Mouse (Mus musculus) urinary bladder, adult 2 months (tissue): ENCODE measurements around the gene Gzf1. TPM values are rescaled to one million over a fixed set of nuclear protein-coding genes. Genes with fewer than 3 reads are reported as not detected.

Experiments
- DNase-seq: peaks from one replicate; pipeline ENCODE4 v3.0.0; 2022; ENCODE audit warnings: low spot score
- polyA plus RNA-seq: library from polyadenylated mRNA; depleted of rRNA; stranded (reverse); fragments of >200 nt; gene quantifications from 2 replicates; pipeline ENCODE4 v1.2.3, GENCODE M21; 2012; rRNA removed

Gzf1 gene
- polyA plus RNA-seq, 1 experiment = 11.2 TPM

DNA sequence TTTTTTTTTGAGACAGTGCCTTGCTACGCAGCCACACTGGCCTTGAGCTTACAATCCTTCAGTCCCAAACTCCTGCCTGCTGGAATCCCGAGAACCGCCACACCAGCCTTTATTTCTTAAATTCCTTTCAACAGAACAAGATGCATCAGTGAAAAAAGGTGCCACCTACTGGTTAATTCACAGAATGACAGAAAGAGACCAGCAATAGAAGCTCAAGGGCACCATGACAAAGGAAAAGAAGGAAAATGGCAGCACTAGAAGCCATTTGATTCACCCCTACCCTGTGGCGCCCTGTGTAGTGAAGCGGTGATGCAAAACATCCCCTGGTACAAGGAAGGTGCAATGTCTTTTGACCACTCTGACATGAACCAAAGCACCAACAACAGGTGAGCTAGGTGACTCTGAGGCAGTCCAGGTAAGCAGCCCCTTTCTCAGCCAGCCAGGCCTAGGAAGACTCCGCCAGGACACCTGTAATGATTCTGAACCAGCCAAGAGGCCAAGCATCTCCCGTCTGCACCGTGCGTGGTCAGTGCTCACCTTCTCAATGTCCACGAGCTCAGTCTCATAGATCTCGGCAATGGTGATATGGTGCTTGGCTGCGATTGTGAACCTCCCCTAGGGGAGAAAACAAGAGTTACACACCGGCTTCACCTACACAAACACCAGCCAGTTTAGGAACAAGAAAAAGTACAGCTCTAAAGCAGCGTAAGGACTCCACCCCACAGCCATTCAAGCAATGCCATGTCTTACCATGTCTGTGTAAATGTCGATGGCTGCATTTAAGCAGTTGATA is 25.8 kb downstream of the Gzf1 start:
- no peak for DNase-seq

DNA sequence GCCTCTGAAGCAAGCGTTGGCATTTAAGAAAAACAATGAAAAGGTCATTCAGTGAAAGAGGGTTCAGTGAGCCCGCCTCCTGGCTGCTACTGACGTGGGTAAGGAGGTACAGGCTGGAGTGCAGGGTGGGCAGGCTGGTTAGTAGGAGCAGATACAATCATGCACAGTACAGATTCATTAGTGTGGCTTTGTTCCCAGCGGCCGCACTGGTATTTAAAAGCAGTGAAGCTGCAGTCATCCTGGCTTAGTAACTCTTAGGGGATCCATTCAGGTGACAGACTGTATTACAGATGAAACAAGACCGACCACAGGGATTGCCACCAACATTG is 26.3 kb downstream of the Gzf1 start:
- no peak for DNase-seq

GRCm38 (mm10) chr2:148712326-148712725 is 31.5 kb downstream of the Gzf1 start:
- DNase-seq = no peak

- DNase-seq = no peak
Observed at GRCm38 (mm10) chr2:148717072-148717471, 36.2 kb downstream of the Gzf1 start.

GRCm38 (mm10) chr2:148719271-148719995 is 38.6 kb downstream of the Gzf1 start:
- DNase-seq = no peak

GRCm38 (mm10) chr2:148731614-148732326 is 50.9 kb downstream of the Gzf1 start:
- no peak for DNase-seq

DNA sequence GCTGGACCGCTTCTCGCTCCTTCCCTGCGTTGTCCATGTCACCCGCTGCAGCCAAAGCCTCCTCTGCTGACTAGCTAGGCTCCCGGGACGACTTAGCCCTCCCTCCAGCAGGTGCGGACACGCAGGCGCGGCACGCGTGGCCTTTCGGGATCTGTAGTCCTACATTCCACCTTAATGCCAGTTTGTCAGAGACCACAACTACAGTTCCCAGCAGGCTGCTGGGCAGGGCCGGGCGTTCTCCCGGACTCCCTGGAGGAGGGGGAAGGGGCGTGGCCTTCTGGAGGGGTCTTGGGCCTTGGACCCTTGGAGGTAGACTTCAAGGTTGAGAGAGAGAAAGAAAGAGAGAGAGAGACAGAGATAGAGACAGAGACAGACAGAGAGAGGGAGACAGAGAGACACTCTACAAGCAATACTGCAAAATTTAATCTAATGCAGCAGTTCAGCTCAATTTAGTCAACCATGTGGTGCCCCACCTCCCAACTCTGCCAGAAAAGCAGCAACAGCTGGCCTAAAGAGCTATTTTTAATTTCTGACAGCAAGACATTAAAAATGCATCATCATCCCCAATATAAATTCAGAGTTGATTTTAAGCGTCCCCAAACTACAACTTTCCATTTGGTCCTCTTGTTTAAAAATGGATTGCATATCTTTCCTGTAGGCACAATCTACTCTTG is 51.6 kb downstream of the Gzf1 start, which contains the start of gene Napb:
Napb (minus strand) TSS at position 141 of the 674 bp plus-strand sequence.
- DNase-seq = peak; percentile 81

Other genes starting within 250 kb of the Gzf1 start
- gene Cd93, start 237.5 kb upstream of the Gzf1 start, polyA plus RNA-seq = 11.9 and 15.2 TPM in 2 replicates
- gene Nxt1, start 8.4 kb upstream of the Gzf1 start, polyA plus RNA-seq = 26.0 and 41.5 TPM in 2 replicates
- 3.5 and 4.0 TPM in 2 replicates for gene Napb, start 51.4 kb downstream of the Gzf1 start, polyA plus RNA-seq
- not detected in 2 replicates for gene Cstl1, start 69.3 kb downstream of the Gzf1 start, polyA plus RNA-seq
- not detected in 2 replicates for gene Cst11, start 90.5 kb downstream of the Gzf1 start, polyA plus RNA-seq
- gene 8030411F24Rik, start 101.0 kb downstream of the Gzf1 start, polyA plus RNA-seq = not detected in 2 replicates
- gene Cst12, start 108.3 kb downstream of the Gzf1 start, polyA plus RNA-seq = not detected in 2 replicates
- gene Cst8, start 117.8 kb downstream of the Gzf1 start, polyA plus RNA-seq = not detected in 2 replicates
- gene Cst13, start 139.1 kb downstream of the Gzf1 start, polyA plus RNA-seq = not detected in 2 replicates
- gene Cst9, start 154.1 kb downstream of the Gzf1 start, polyA plus RNA-seq = not detected in 2 replicates
- gene 9230104L09Rik, start 184.0 kb downstream of the Gzf1 start, polyA plus RNA-seq = not detected in 2 replicates
- 1,153 and 1,196 TPM in 2 replicates for gene Cst3, start 194.7 kb downstream of the Gzf1 start, polyA plus RNA-seq